Comparison of ENCODE assay signal across 31 mouse cellular contexts in genomic region chr3:144765161-144765560, GRCm38 (mm10). TPM values are rescaled to one million over a fixed set of nuclear protein-coding genes. Genes with fewer than 3 reads are reported as not detected.
"Had no signal": no experiment of that assay in that cellular context is flagged by ENCODE, and none has a peak within 500 bp of the region (broad histone marks: within the 10 kb centered on the region; RNA-seq: fewer than 3 reads in every experiment).

No protein-coding gene starts in this region.

- H3K9me3 ChIP-seq: heart, embryonic 13.5 days; heart, embryonic 15.5 days; hindbrain, embryonic 10.5 days; hindbrain, embryonic 12.5 days; intestine, embryonic 15.5 days; limb, embryonic 10.5 days; limb, embryonic 12.5 days; liver, embryonic 13.5 days; liver, embryonic 15.5 days had no signal

- H3K9ac ChIP-seq: heart, embryonic 13.5 days; heart, embryonic 15.5 days; hindbrain, embryonic 12.5 days; hindbrain, embryonic 14.5 days; intestine, embryonic 15.5 days; limb, embryonic 12.5 days; liver, embryonic 13.5 days; liver, embryonic 15.5 days had no signal

- H3K4me2 ChIP-seq: heart, embryonic 11.5 days; heart, embryonic 13.5 days; heart, embryonic 15.5 days; hindbrain, embryonic 12.5 days; hindbrain, embryonic 14.5 days; intestine, embryonic 15.5 days; limb, embryonic 12.5 days; liver, embryonic 11.5 days; liver, embryonic 13.5 days; liver, embryonic 15.5 days had no signal

- ATAC-seq: hindbrain, embryonic 16.5 days; inflammation-experienced regulatory T-cells, adult 6 months; intestine, embryonic 15.5 days; intestine, postnatal 0 days had no signal

- H3K36me3 ChIP-seq: heart, embryonic 13.5 days; heart, embryonic 15.5 days; hindbrain, embryonic 10.5 days; hindbrain, embryonic 12.5 days; intestine, embryonic 15.5 days; limb, embryonic 10.5 days; limb, embryonic 12.5 days; liver, embryonic 13.5 days; liver, embryonic 15.5 days had no signal

- H3K27ac ChIP-seq: heart, embryonic 13.5 days; heart, embryonic 15.5 days; hindbrain, embryonic 10.5 days; hindbrain, embryonic 12.5 days; hindbrain, embryonic 14.5 days; intestine, embryonic 15.5 days; layer of hippocampus, adult 2 months; left cerebral cortex, adult 2 months; limb, embryonic 10.5 days; limb, embryonic 12.5 days; liver, embryonic 13.5 days; liver, embryonic 15.5 days had no signal

- DNase-seq: gastrocnemius, postnatal 14 days; gastrocnemius, postnatal 36 days; heart, adult 18-20 months; heart, postnatal 4 days; kidney, adult 18-20 months; kidney, adult 8-10 months; kidney, postnatal 10 days; kidney, postnatal 25 days; kidney, postnatal 4 days; liver; liver, embryonic 13.5 days had no signal

- H3K4me1 ChIP-seq: hindbrain, embryonic 10.5 days; hindbrain, embryonic 12.5 days; intestine, embryonic 15.5 days had no signal

- H3K27me3 ChIP-seq: heart, embryonic 13.5 days; heart, embryonic 15.5 days; hindbrain, embryonic 12.5 days; intestine, embryonic 15.5 days; limb, embryonic 12.5 days; liver, embryonic 13.5 days; liver, embryonic 15.5 days had no signal

- H3K4me3 ChIP-seq: heart, embryonic 13.5 days; heart, embryonic 15.5 days; hindbrain, embryonic 10.5 days; hindbrain, embryonic 12.5 days; intestine, embryonic 15.5 days; layer of hippocampus, adult 2 months; left cerebral cortex, adult 2 months; limb, embryonic 10.5 days; limb, embryonic 12.5 days; liver, embryonic 13.5 days; liver, embryonic 15.5 days had no signal

RNA-seq across cellular contexts. Expression of gene Clca3a1, which starts 4.4 kb away (rescaled TPM):
- polyA plus RNA-seq: hindbrain, embryonic 10.5 days; inflammation-experienced regulatory T-cells, adult 6 months had no signal

RNA-seq across cellular contexts. Expression of gene Clca3a2, which starts 54.1 kb away (rescaled TPM):
- total RNA-seq: gastrocnemius, adult 18-20 months; gastrocnemius, adult 8-10 months; gastrocnemius, postnatal 14 days; gastrocnemius, postnatal 36 days; layer of hippocampus, adult 2 months; layer of hippocampus, postnatal 25 days had no signal
- polyA plus RNA-seq: hindbrain, embryonic 10.5 days; hindbrain, embryonic 14.5 days; hindbrain, embryonic 16.5 days; inflammation-experienced regulatory T-cells, adult 6 months; kidney, embryonic 14.5 days; limb, embryonic 10.5 days; limb, embryonic 12.5 days; liver, embryonic 13.5 days; liver, embryonic 15.5 days had no signal
